Mouse (Mus musculus): ENCODE results near the gene Cryba1.

GRCm38 (mm10) chr11:77764694-77765458, 39.8 kb upstream of the Cryba1 start:
- TF ChIP-seq TAL1 (IDR thresholded peaks at IDR 0.05; ENCODE audit: low read length) (no peak), GATA1 (IDR thresholded peaks at IDR 0.05; ENCODE audit: low read length) (no peak)

All from erythroblast, embryonic 14.5 days (primary cell).